Mouse (Mus musculus): Measurements from ENCODE around the gene CN725425. TPM values are rescaled to one million over a fixed set of nuclear protein-coding genes. Genes with fewer than 3 reads are reported as not detected.
A peak's percentile ranks its signal among the peaks of the same experiment; 100 is the strongest.

CN725425 gene
- polyA plus RNA-seq, 1 experiment from 2014 or later = not detected

- H3K27ac ChIP-seq = no peak overlapping the region
- no peaks in the 10 kb centered on the region for H3K36me3 ChIP-seq
- no peak overlapping the region for H3K4me3 ChIP-seq
- peak; percentile 91 for ATAC-seq (ENCODE audit: borderline replicate concordance, extremely low read depth, low FRiP score, low TSS enrichment)
- WGBS = 47% methylated on average over 7 of the region's 7 CpGs
- H3K9ac ChIP-seq = no peak overlapping the region
- no peaks in the 10 kb centered on the region for H3K9me3 ChIP-seq
- no peaks in the 10 kb centered on the region for H3K27me3 ChIP-seq
- H3K4me2 ChIP-seq = no peak overlapping the region
- H3K4me1 ChIP-seq = 0 out of 2 replicates have a peak, but pooled peaks cover 5% of the 10 kb centered on the region
These were observed 83.5 kb downstream of the CN725425 start for GRCm38 (mm10) chr15:91282822-91283221.

GRCm38 (mm10) chr15:91283418-91283817 is 84.1 kb downstream of the CN725425 start:
- 66% methylated on average over 3 of the region's 3 CpGs for WGBS
- Histone ChIP-seq H3K27me3 (no peaks in the 10 kb centered on the region), H3K4me2 (no peak overlapping the region), H3K36me3 (no peaks in the 10 kb centered on the region), H3K9ac (no peak overlapping the region), H3K4me3 (no peak overlapping the region), H3K4me1 (0 out of 2 replicates have a peak, but pooled peaks cover 5% of the 10 kb centered on the region), H3K9me3 (no peaks in the 10 kb centered on the region), H3K27ac (peak overlapping the region; percentile 72)
- peak; percentile 64 for ATAC-seq (ENCODE audit: borderline replicate concordance, extremely low read depth, low FRiP score, low TSS enrichment)

- Histone ChIP-seq H3K4me3 (no peak overlapping the region), H3K27me3 (no peaks in the 10 kb centered on the region), H3K9ac (no peak overlapping the region), H3K4me1 (no peaks in the 10 kb centered on the region), H3K36me3 (no peaks in the 10 kb centered on the region), H3K27ac (no peak overlapping the region), H3K4me2 (no peak overlapping the region), H3K9me3 (no peaks in the 10 kb centered on the region)
- 72% methylated on average over 11 of the region's 11 CpGs for WGBS
- no peak for ATAC-seq (ENCODE audit: borderline replicate concordance, extremely low read depth, low FRiP score, low TSS enrichment)
These were observed 100.1 kb downstream of the CN725425 start for GRCm38 (mm10) chr15:91299319-91299835.

GRCm38 (mm10) chr15:91301366-91301765 is 102.1 kb downstream of the CN725425 start:
- H3K9ac ChIP-seq = no peak overlapping the region
- no peak overlapping the region for H3K4me2 ChIP-seq
- no peaks in the 10 kb centered on the region for H3K9me3 ChIP-seq
- no peak for ATAC-seq (ENCODE audit: borderline replicate concordance, extremely low read depth, low FRiP score, low TSS enrichment)
- H3K36me3 ChIP-seq = no peaks in the 10 kb centered on the region
- WGBS = 5% methylated on average over 3 of the region's 3 CpGs
- no peaks in the 10 kb centered on the region for H3K27me3 ChIP-seq
- no peaks in the 10 kb centered on the region for H3K4me1 ChIP-seq
- no peak overlapping the region for H3K4me3 ChIP-seq
- no peak overlapping the region for H3K27ac ChIP-seq

GRCm38 (mm10) chr15:91304296-91304852 is 105.1 kb downstream of the CN725425 start:
- Histone ChIP-seq H3K27ac (no peak overlapping the region), H3K4me2 (no peak overlapping the region), H3K9me3 (no peaks in the 10 kb centered on the region), H3K4me1 (no peaks in the 10 kb centered on the region), H3K36me3 (no peaks in the 10 kb centered on the region), H3K9ac (no peak overlapping the region), H3K4me3 (no peak overlapping the region), H3K27me3 (no peaks in the 10 kb centered on the region)
- ATAC-seq (ENCODE audit: borderline replicate concordance, extremely low read depth, low FRiP score, low TSS enrichment) = no peak
- 50% methylated on average over 7 of the region's 7 CpGs for WGBS

Other genes with a start within 250 kb of the CN725425 start
- 6.2 and 6.5 TPM in 2 replicates for gene Kif21a, start 149.5 kb upstream of the CN725425 start, polyA plus RNA-seq (2015; fragmentation: Nextera tagmentation; extraction: Ambion mirVana)
- 2.7 and 4.0 TPM in 2 replicates for gene Abcd2, start 7.7 kb upstream of the CN725425 start, polyA plus RNA-seq (2015; fragmentation: Nextera tagmentation; extraction: Ambion mirVana)